Mouse (Mus musculus) kidney, adult 2 months (tissue): ENCODE measurements around the gene Nars2. TPM values are rescaled to one million over a fixed set of nuclear protein-coding genes. Genes with fewer than 3 reads are reported as not detected.

Experiments
- DNase-seq: peaks from one replicate; pipeline ENCODE4 v3.0.0; 2021
- H3K27ac ChIP-seq: fragments of 200-500 bp; 2 replicates; pipeline ENCODE4 v1.5.1; 2012; ENCODE audit warnings: low read depth, low read length, control low read depth, inconsistent platforms; ENCODE audit not compliant: insufficient read depth
- H3K27me3 ChIP-seq: fragments of 200-500 bp; replicated peaks from 2 replicates; pipeline ENCODE4 v1.6.1; 2012; ENCODE audit warnings: mild to moderate bottlenecking, moderate library complexity, low read length, inconsistent platforms; ENCODE audit not compliant: control insufficient read depth, insufficient read depth
- H3K36me3 ChIP-seq: fragments of 200-500 bp; 2 replicates; pipeline ENCODE4 v1.6.1; 2012; ENCODE audit warnings: mild to moderate bottlenecking, moderate library complexity, low read length, inconsistent platforms; ENCODE audit not compliant: control insufficient read depth, insufficient read depth
- H3K4me1 ChIP-seq: fragments of 200-500 bp; 2 replicates; pipeline ENCODE4 v1.6.1; 2011; ENCODE audit warnings: low read length; ENCODE audit not compliant: control insufficient read depth, insufficient read depth
- H3K4me3 ChIP-seq: fragments of 200-500 bp; 2 replicates; pipeline ENCODE4 v1.5.1; 2011; ENCODE audit warnings: mild to moderate bottlenecking, low read depth, low read length, control low read depth; ENCODE audit not compliant: insufficient read depth
- CTCF ChIP-seq: fragments of 200-500 bp; conservative IDR thresholded peaks from 2 replicates; pipeline ENCODE4 v1.5.1; 2011; ENCODE audit warnings: low read depth, mild to moderate bottlenecking, control low read depth, low read length, moderate library complexity, mixed read lengths; ENCODE audit not compliant: insufficient read depth, insufficient read length
- POLR2A ChIP-seq: fragments of 200-500 bp; IDR thresholded peaks from one replicate; pipeline ENCODE4 v1.6.1; 2011; ENCODE audit warnings: low read depth, low read length, control low read depth
- WGBS: fragments of 180-500 bp; shearing (Covaris S2); methylation state at CpG from one replicate; pipeline ENCODE4 v1.1.7; 2018; 5-methylcytosine and 5-hydroxymethylcytosine counted together
- polyA plus RNA-seq: library from polyadenylated mRNA; depleted of rRNA; stranded (reverse); fragments of >200 nt; gene quantifications from 2 replicates; pipeline ENCODE4 v1.2.3, GENCODE M21; 2012

The Nars2 gene
- polyA plus RNA-seq, 1 experiment = 5.2 TPM

DNA sequence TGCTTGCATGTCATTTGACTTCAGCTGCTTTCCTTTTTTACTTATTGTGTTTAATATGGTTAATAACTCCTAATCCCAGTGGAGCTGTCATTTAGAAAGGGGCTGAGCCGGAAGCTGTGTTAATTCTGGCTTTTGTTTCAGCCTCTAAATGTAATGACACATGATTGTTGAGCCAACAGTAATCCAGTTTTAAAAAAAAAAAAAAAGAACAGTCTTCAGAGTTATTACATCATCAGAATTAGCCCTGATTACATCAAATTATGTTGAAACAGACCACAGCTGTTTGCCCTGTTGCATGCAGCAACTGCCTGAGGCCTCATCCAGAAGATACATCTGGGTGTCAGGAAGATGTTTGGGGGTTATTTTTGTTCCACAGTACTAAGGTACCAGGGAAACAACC, 123.7 kb downstream of the Nars2 start:
- no peak overlapping the region for H3K27ac ChIP-seq
- no peak overlapping the region for H3K4me3 ChIP-seq
- no peak for TF ChIP-seq POLR2A
- no peak for DNase-seq
- peaks cover 13% of the 10 kb centered on the region; the same call in 1 of the 2 replicates for H3K4me1 ChIP-seq
- WGBS = 71% methylated on average over 1 of the region's 1 CpGs
- no peaks in the 10 kb centered on the region for H3K27me3 ChIP-seq
- H3K36me3 ChIP-seq = no peaks in the 10 kb centered on the region

DNA sequence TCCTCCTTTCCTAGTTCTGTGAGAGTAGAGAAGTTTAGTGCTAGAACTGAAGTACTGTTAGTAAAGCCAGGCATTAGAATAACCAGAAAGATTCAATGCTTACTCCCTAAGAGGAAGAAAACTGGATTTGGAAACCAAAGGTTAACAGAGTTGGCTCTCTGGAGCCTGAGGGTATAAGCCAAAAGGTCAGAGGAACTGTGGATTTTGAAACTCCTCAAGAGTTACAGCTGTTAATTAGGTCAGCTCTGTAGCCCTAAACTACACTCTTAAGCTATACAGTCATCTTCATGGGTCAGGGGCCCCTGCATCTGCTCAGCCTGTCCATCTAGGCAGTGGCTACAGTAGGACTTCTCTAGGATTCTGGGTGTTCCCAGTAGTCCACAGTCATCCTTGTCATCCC, 125.7 kb downstream of the Nars2 start:
- H3K4me3 ChIP-seq = no peak overlapping the region
- H3K27ac ChIP-seq = 0 out of 2 replicates have a peak overlapping the region, but pooled peaks have one; percentile 32
- DNase-seq = peak; percentile 73

DNA sequence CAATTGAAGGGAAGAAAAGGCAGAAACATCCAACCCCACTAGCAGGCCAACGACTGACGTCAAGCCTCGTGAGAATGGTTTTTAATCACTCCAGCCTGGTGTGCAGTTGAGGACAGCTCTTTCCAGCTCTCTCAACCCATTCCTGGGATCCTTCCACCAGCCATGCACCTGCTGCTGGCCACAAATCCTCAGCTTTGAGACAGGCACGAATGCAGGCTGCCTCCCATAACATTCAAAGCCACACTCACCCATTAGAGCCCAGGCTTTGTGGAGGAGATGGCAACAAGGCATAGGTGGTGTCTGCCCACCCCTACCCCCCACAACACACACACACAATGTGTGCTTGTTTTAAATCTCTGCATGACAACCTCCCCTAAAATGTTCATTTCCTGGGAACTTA, 127.4 kb downstream of the Nars2 start:
- H3K27ac ChIP-seq = no peak overlapping the region
- H3K27me3 ChIP-seq = no peaks in the 10 kb centered on the region
- TF ChIP-seq POLR2A (no peak), CTCF (no peak)
- peaks cover 18% of the 10 kb centered on the region; the same call in 1 of the 2 replicates for H3K4me1 ChIP-seq
- H3K4me3 ChIP-seq = no peak overlapping the region
- 51% methylated on average over 4 of the region's 4 CpGs for WGBS
- DNase-seq = no peak
- no peaks in the 10 kb centered on the region for H3K36me3 ChIP-seq

More for the DNA sequence above, 125.7 kb downstream of the Nars2 start:
- Histone ChIP-seq H3K36me3 (no peaks in the 10 kb centered on the region), H3K4me1 (peaks cover 18% of the 10 kb centered on the region; the same call in 1 of the 2 replicates), H3K27me3 (no peaks in the 10 kb centered on the region)
- TF ChIP-seq POLR2A (no peak), CTCF (no peak)

DNA sequence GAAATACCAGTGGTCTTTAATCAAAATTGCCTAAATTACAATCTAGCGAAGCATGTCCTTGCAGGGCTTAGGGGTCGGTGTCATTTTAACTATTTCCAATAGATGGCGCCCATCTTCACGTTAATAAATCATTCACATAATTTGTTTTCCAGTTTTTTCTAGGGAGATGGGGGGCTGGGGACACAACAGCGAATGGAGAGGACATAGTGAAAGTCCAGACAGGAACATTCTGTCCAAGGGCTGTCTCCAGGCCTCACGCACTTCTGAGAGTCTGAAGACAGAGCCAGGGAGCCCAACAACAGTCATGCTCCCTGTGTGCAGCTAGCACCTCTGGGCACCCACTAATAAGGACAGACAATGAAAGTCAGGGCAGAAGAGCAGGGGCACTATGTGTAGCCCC, 127.8 kb downstream of the Nars2 start:
- TF ChIP-seq POLR2A (no peak), CTCF (no peak)
- H3K36me3 ChIP-seq = no peaks in the 10 kb centered on the region
- no peak overlapping the region for H3K27ac ChIP-seq
- WGBS = 5% methylated on average over 6 of the region's 6 CpGs
- peak; percentile 74 for DNase-seq
- no peaks in the 10 kb centered on the region for H3K27me3 ChIP-seq
- peaks cover 18% of the 10 kb centered on the region; the same call in 1 of the 2 replicates for H3K4me1 ChIP-seq
- H3K4me3 ChIP-seq = no peak overlapping the region

DNA sequence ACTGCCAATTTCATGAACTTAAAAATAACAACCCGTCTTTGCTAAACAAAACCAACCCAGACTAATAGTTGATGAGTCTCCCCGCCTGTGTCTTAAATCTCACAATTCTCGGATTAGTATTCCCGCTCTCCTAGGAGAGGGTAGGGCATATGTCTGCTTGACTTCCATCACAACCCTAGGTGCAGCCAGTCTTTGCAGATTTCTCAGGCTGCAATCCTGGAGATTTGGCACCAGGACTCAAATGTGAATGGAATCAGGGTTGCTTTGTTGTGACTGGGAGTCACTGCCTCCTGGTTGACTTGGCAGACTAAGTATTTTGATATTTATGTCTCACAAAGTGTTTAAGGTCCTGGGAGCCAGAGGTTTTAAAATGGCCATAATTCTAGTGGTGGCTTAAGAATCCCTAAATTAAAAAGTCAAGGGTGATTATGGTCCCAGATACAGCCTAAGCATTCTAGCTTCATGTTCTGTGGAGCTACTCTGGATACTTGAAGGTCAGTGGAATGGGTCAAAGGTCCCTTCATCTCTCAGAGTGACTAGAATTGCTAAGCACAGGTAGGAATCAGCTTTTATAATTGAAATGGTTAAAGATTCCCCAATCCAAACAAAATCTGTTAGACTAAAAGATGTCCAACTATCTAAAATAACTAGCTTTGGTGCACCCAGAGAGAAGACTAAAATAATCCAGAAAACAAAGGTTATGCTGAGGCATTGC, 128.5 kb downstream of the Nars2 start:
- Histone ChIP-seq H3K4me1 (peaks cover 18% of the 10 kb centered on the region; the same call in 1 of the 2 replicates), H3K36me3 (no peaks in the 10 kb centered on the region), H3K27me3 (no peaks in the 10 kb centered on the region), H3K27ac (peak overlapping the region; percentile 41; the same call in 1 of the 2 replicates), H3K4me3 (no peak overlapping the region)
- DNase-seq = peak; percentile 73
- no peak for TF ChIP-seq POLR2A
- TF ChIP-seq CTCF = no peak
- WGBS = 71% methylated on average over 4 of the region's 4 CpGs

DNA sequence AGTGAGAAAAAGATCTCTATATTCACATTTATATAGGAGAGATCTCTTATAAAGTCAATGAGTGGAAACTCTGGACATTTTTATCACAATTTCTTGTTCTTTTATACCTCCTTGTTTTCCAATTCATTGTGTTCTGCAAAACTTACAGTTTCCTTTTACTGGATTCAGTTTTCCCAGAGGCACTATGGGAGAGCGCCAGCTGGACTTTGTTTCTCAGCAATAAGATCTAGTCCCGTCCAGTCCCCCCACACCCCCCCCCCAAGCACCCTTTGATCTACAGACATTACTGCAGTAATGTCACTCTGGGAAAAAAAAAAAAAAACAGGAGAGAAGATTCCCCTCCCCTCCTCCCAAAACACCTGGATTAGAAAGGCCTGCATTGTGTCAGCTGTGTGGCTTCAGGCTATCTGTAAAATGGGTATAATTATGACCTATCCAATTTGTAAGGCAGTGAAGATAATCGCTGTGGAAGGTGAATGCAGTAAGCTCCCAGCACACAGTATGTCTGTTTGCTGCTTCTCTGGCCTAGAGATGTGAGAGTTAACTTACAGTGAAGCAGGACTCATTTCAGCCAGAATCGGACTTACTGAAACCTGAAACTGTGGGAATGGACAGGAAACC, 129.4 kb downstream of the Nars2 start:
- WGBS = 37% methylated on average over 4 of the region's 4 CpGs
- H3K27me3 ChIP-seq = no peaks in the 10 kb centered on the region
- peak; percentile 70 for DNase-seq
- peak overlapping the region; percentile 91 for H3K27ac ChIP-seq
- H3K4me1 ChIP-seq = peaks cover 18% of the 10 kb centered on the region; the same call in 1 of the 2 replicates
- no peak for TF ChIP-seq CTCF
- TF ChIP-seq POLR2A = no peak
- peak overlapping the region; percentile 68 for H3K4me3 ChIP-seq
- H3K36me3 ChIP-seq = no peaks in the 10 kb centered on the region

DNA sequence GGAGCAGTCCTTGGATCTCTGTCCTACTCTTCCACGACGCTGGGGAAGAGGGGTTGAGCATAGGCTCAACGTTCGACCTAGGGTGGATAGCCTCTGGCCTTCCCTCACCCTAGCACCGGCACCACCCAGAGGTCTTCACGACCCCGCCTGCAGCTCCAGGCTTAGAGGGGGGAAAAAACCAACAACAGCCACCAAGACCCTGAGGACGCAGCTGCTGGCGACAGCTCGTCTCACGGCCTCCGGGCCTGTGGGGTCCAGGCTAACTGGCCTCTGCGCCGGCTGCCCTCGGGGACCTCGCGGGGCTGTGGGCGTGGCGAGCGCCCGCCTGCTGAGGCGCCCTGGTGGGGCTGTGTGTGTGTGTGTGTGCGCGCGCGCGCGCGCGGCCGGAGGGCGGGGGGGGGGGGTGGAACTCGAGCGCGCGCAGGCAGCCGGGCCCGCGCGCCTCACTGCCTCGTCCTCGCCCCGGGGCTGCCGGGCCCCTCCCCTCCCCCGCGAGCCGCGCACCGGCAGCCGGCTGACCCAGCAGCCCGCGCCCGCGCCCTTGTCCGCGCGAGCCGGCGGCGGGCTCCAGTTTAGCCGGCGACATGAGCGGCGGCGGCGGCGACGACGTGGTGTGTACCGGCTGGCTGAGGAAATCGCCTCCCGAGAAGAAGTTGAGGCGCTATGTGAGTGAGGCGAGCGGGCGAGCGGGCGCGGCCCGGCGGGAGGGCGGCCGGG, 130.1 kb downstream of the Nars2 start, which contains the start of gene Gab2:
Gene Gab2, plus strand, starts transcription at position 345 of the 717 bp plus-strand sequence.
- 1% methylated on average over 82 of the region's 83 CpGs for WGBS
- peak within 1 kb of the TSS; percentile 91 for H3K27ac ChIP-seq
- DNase-seq = peak; percentile 85
- no peaks in the 10 kb centered on the region for H3K36me3 ChIP-seq
- no peaks in the 10 kb centered on the region for H3K27me3 ChIP-seq
- peaks cover 14% of the 10 kb centered on the region; the same call in 1 of the 2 replicates for H3K4me1 ChIP-seq
- TF ChIP-seq CTCF (no peak), POLR2A (no peak)
- peak within 1 kb of the TSS; percentile 68 for H3K4me3 ChIP-seq
